Mouse (Mus musculus) heart, postnatal 10 days (tissue): ENCODE measurements around the gene Cyp4f37. TPM values are rescaled to one million over a fixed set of nuclear protein-coding genes. Genes with fewer than 3 reads are reported as not detected.

Experiments used
- DNase-seq, 2 experiments: peaks; one replicate each; pipeline ENCODE4 v3.0.0; 2021
- intact Hi-C: fragments of 180-260 bp; cut with DNase I; formaldehyde crosslinking; loops from one replicate; pipeline ENCODE4 v1.15.1; 2025
- total RNA-seq, 2 experiments: library from RNA; stranded (reverse); gene quantifications; 2 replicates each; pipeline ENCODE4 v1.2.3; 2021

Cyp4f37 gene
- total RNA-seq, 2 experiments from 2014 or later = not detected

GRCm38 (mm10) chr17:32676040-32676635 is 55.0 kb downstream of the Cyp4f37 start:
- no peak for DNase-seq
- intact Hi-C loops = no loop called here

- peak; percentile 43 to 66 for DNase-seq
- intact Hi-C loops = loop anchor here (1.0 to 2.0 kb wide), 2 partner anchors 46 to 129 kb away; no protein-coding TSS in a partner anchor
These were observed 59.3 kb downstream of the Cyp4f37 start for GRCm38 (mm10) chr17:32680404-32680803.

GRCm38 (mm10) chr17:32685048-32685750 is 64.1 kb downstream of the Cyp4f37 start, which contains the start of gene Cyp4f15:
Gene Cyp4f15, plus strand, starts transcription at chr17:32685627.
- intact Hi-C loops = no loop called here
- peak; percentile 4 to 14 for DNase-seq

Other genes with a start within 250 kb of the Cyp4f37 start
- 10 to 100 TPM; 29.5 to 30.7 TPM for gene Wiz, start 231.9 kb upstream of the Cyp4f37 start, total RNA-seq
- 1 to 10 TPM in 1 of 2 experiments, under 1 TPM in 1; 0.55 to 1.3 TPM for gene Rasal3, start 217.7 kb upstream of the Cyp4f37 start, total RNA-seq
- under 1 TPM in 1 of 2 experiments, not detected in 1; 0.29 TPM for gene Pglyrp2, start 197.1 kb upstream of the Cyp4f37 start, total RNA-seq
- gene Cyp4f39, start 168.6 kb upstream of the Cyp4f37 start, total RNA-seq = under 1 TPM; 0.24 to 0.74 TPM
- gene Cyp4f17, start 115.3 kb upstream of the Cyp4f37 start, total RNA-seq = 1 to 10 TPM; 6.4 to 6.8 TPM
- gene Cyp4f16, start 84.8 kb upstream of the Cyp4f37 start, total RNA-seq = 10 to 100 TPM in 1 of 2 experiments, 1 to 10 TPM in 1; 8.3 to 12.2 TPM
- gene Cyp4f40, start 37.6 kb downstream of the Cyp4f37 start, total RNA-seq = not detected
- gene Cyp4f15, start 64.3 kb downstream of the Cyp4f37 start, total RNA-seq = not detected
- 10 to 100 TPM; 43.4 to 44.3 TPM for gene Zfp871, start 167.0 kb downstream of the Cyp4f37 start, total RNA-seq
- under 1 TPM; 0.40 to 0.50 TPM for gene Zfp811, start 188.6 kb downstream of the Cyp4f37 start, total RNA-seq
- gene Zfp799, start 209.0 kb downstream of the Cyp4f37 start, total RNA-seq = 10 to 100 TPM; 10.1 to 17.0 TPM